Mouse (Mus musculus) MEL (cell line): Measurements from ENCODE around the gene Man2a1. TPM values are rescaled to one million over a fixed set of nuclear protein-coding genes. Genes with fewer than 3 reads are reported as not detected.

Experiments used
- DNase-seq: peaks from one replicate; pipeline ENCODE4 v3.0.0; 2011; ENCODE audit warnings: low read depth, low spot score
- H3K27ac ChIP-seq: 2 replicates; pipeline ENCODE4 v1.5.1; 2012; ENCODE audit warnings: low read depth, mild to moderate bottlenecking, control low read depth, low read length, moderate library complexity; ENCODE audit not compliant: control insufficient read depth
- H3K27me3 ChIP-seq, 2 experiments: fragments of 150-350 bp in 1 of 2; sonication (generic) in 1 of 2; 2 replicates each; pipeline ENCODE4 v1.6.1; 2012; ENCODE audit warnings: low read length in 2 of 2, mild to moderate bottlenecking in 2 of 2, improper control_type of control experiment in 1 of 2, moderate library complexity in 1 of 2; ENCODE audit not compliant: insufficient read depth in 2 of 2, control insufficient read depth in 1 of 2
- H3K36me3 ChIP-seq, 2 experiments: 2 replicates each; pipeline ENCODE4 v1.6.1; 2012 to 2014; ENCODE audit warnings: low read length in 2 of 2, improper control_type of control experiment in 1 of 2, inconsistent platforms in 1 of 2, mild to moderate bottlenecking in 1 of 2; ENCODE audit not compliant: insufficient read depth in 2 of 2, control insufficient read depth in 1 of 2
- H3K4me1 ChIP-seq, 2 experiments: fragments of 150-350 bp in 1 of 2; sonication (generic) in 1 of 2; 2 replicates each; pipeline ENCODE4 v1.6.1; 2012; ENCODE audit warnings: low read length in 2 of 2, improper control_type of control experiment in 1 of 2, mild to moderate bottlenecking in 1 of 2; ENCODE audit not compliant: insufficient read depth in 2 of 2, control insufficient read depth in 1 of 2
- H3K4me3 ChIP-seq, 2 experiments: fragments of 150-350 bp in 1 of 2; sonication (generic) in 1 of 2; 2 replicates each; pipeline ENCODE4 v1.5.1; 2012; ENCODE audit warnings: low read depth in 2 of 2, low read length in 2 of 2, mild to moderate bottlenecking in 2 of 2, moderate library complexity in 2 of 2, control low read depth in 1 of 2, improper control_type of control experiment in 1 of 2; ENCODE audit not compliant: control insufficient read depth in 1 of 2, insufficient read depth in 1 of 2
- H3K79me2 ChIP-seq: 2 replicates; pipeline ENCODE4 v1.6.1; 2012; ENCODE audit warnings: mild to moderate bottlenecking, low read length, moderate library complexity; ENCODE audit not compliant: control insufficient read depth, poor library complexity, insufficient read depth
- H3K9ac ChIP-seq: 2 replicates; pipeline ENCODE4 v1.6.1; 2012; ENCODE audit warnings: low read depth, mild to moderate bottlenecking, control low read depth, low read length, moderate library complexity; ENCODE audit not compliant: control insufficient read depth, poor library complexity, severe bottlenecking
- H3K9me3 ChIP-seq: fragments of 150-350 bp; sonication (generic); replicated peaks from 2 replicates; pipeline ENCODE4 v1.6.1; 2012; ENCODE audit warnings: mild to moderate bottlenecking, low read length, improper control_type of control experiment, moderate library complexity; ENCODE audit not compliant: insufficient read depth
- CTCF ChIP-seq, 3 experiments: IDR thresholded peaks in 2 of 3; conservative IDR thresholded peaks in 1 of 3; 2 replicates each; pipeline ENCODE4 v1.5.1; 2011 to 2012; ENCODE audit warnings: low read length in 3 of 3, low read depth in 2 of 3, mild to moderate bottlenecking in 2 of 3, improper control_type of control experiment in 1 of 3, inconsistent platforms in 1 of 3, mixed read lengths in 1 of 3, moderate library complexity in 1 of 3; ENCODE audit not compliant: control insufficient read depth in 1 of 3, insufficient read depth in 1 of 3, poor library complexity in 1 of 3, severe bottlenecking in 1 of 3
- E2F4 ChIP-seq: IDR thresholded peaks from 2 replicates; pipeline ENCODE4 v1.6.1; 2011; ENCODE audit warnings: low read depth, low read length, improper control_type of control experiment, borderline replicate concordance
- ELF1 ChIP-seq: IDR thresholded peaks from 2 replicates; pipeline ENCODE4 v1.6.1; 2014; ENCODE audit warnings: low read depth, mild to moderate bottlenecking, inconsistent platforms, low read length, improper control_type of control experiment, moderate library complexity
- EP300 ChIP-seq, 2 experiments: IDR thresholded peaks; 2 replicates each; pipeline ENCODE4 v1.6.1; 2011; ENCODE audit warnings: improper control_type of control experiment in 2 of 2, low read length in 2 of 2, low read depth in 1 of 2, mild to moderate bottlenecking in 1 of 2
- GABPA ChIP-seq: IDR thresholded peaks from 2 replicates; pipeline ENCODE4 v1.6.1; 2012; ENCODE audit warnings: low read depth, mild to moderate bottlenecking, inconsistent platforms, low read length, improper control_type of control experiment, moderate library complexity
- GATA1 ChIP-seq: IDR thresholded peaks from 2 replicates; pipeline ENCODE4 v1.6.1; 2011; ENCODE audit warnings: low read depth, low read length, improper control_type of control experiment
- HCFC1 ChIP-seq: IDR thresholded peaks from 2 replicates; pipeline ENCODE4 v1.6.1; 2012; ENCODE audit warnings: low read depth, mild to moderate bottlenecking, inconsistent platforms, low read length, improper control_type of control experiment, moderate library complexity
- JUND ChIP-seq: IDR thresholded peaks from 2 replicates; pipeline ENCODE4 v1.6.1; 2011; ENCODE audit warnings: low read depth, mild to moderate bottlenecking, improper control_type of control experiment, low read length
- KAT2A ChIP-seq: conservative IDR thresholded peaks from 2 replicates; pipeline ENCODE4 v1.6.1; 2012; ENCODE audit warnings: low read depth, low read length, improper control_type of control experiment, inconsistent platforms
- MAX ChIP-seq: IDR thresholded peaks from 2 replicates; pipeline ENCODE4 v1.6.1; 2011; ENCODE audit warnings: low read length, improper control_type of control experiment
- MAZ ChIP-seq: IDR thresholded peaks from 2 replicates; pipeline ENCODE4 v1.6.1; 2012; ENCODE audit warnings: low read depth, mild to moderate bottlenecking, inconsistent platforms, low read length, improper control_type of control experiment
- MEF2A ChIP-seq: IDR thresholded peaks from 2 replicates; pipeline ENCODE4 v1.6.1; 2014; ENCODE audit warnings: low read depth, mild to moderate bottlenecking, inconsistent platforms, low read length, improper control_type of control experiment; ENCODE audit not compliant: poor library complexity, insufficient replicate concordance, severe bottlenecking; ENCODE audit errors: extremely low read depth
- MYB ChIP-seq: IDR thresholded peaks from 2 replicates; pipeline ENCODE4 v1.6.1; 2011; ENCODE audit warnings: mild to moderate bottlenecking, low read depth, low read length, improper control_type of control experiment
- NELFE ChIP-seq: IDR thresholded peaks from 2 replicates; pipeline ENCODE4 v1.6.1; 2011; ENCODE audit warnings: low read depth, low read length, improper control_type of control experiment
- POLR2A ChIP-seq, 2 experiments: IDR thresholded peaks; 2 replicates each; pipeline ENCODE4 v1.6.1; 2011 to 2012; ENCODE audit warnings: low read length in 2 of 2, mild to moderate bottlenecking in 2 of 2, control low read depth in 1 of 2, improper control_type of control experiment in 1 of 2, low read depth in 1 of 2, moderate library complexity in 1 of 2; ENCODE audit not compliant: control insufficient read depth in 1 of 2, insufficient read depth in 1 of 2, poor library complexity in 1 of 2
- POLR2AphosphoS2 ChIP-seq: IDR thresholded peaks from 2 replicates; pipeline ENCODE4 v1.6.1; 2011; ENCODE audit warnings: low read length, improper control_type of control experiment
- POLR2AphosphoS5 ChIP-seq: IDR thresholded peaks from 2 replicates; pipeline ENCODE4 v1.6.1; 2012; ENCODE audit warnings: low read depth, borderline replicate concordance, mild to moderate bottlenecking, inconsistent platforms, low read length, moderate library complexity, mixed read lengths
- RCOR1 ChIP-seq: IDR thresholded peaks from 2 replicates; pipeline ENCODE4 v1.6.1; 2012; ENCODE audit warnings: low read depth, mild to moderate bottlenecking, inconsistent platforms, low read length, improper control_type of control experiment
- SMC3 ChIP-seq: IDR thresholded peaks from 2 replicates; pipeline ENCODE4 v1.6.1; 2011; ENCODE audit warnings: low read depth, low read length, improper control_type of control experiment
- TBP ChIP-seq: IDR thresholded peaks from 2 replicates; pipeline ENCODE4 v1.8.0; 2011; ENCODE audit warnings: low read depth, low read length, improper control_type of control experiment
- TCF12 ChIP-seq: IDR thresholded peaks from 2 replicates; pipeline ENCODE4 v1.6.1; 2014; ENCODE audit warnings: low read depth, mild to moderate bottlenecking, inconsistent platforms, low read length, improper control_type of control experiment, moderate library complexity
- USF2 ChIP-seq, 2 experiments: IDR thresholded peaks; 2 replicates each; pipeline ENCODE4 v1.6.1; 2011 to 2012; ENCODE audit warnings: improper control_type of control experiment in 2 of 2, low read length in 2 of 2, borderline replicate concordance in 1 of 2, inconsistent platforms in 1 of 2, low read depth in 1 of 2, mild to moderate bottlenecking in 1 of 2; ENCODE audit not compliant: insufficient read depth in 1 of 2
- ZC3H11A ChIP-seq: IDR thresholded peaks from 2 replicates; pipeline ENCODE4 v1.6.1; 2012; ENCODE audit warnings: low read depth, mild to moderate bottlenecking, inconsistent platforms, low read length, improper control_type of control experiment
- ZKSCAN1 ChIP-seq: IDR thresholded peaks from 2 replicates; pipeline ENCODE4 v1.6.1; 2012; ENCODE audit warnings: low read depth, mild to moderate bottlenecking, inconsistent platforms, low read length, improper control_type of control experiment, moderate library complexity
- ZMIZ1 ChIP-seq: IDR thresholded peaks from 2 replicates; pipeline ENCODE4 v1.6.1; 2012; ENCODE audit warnings: low read depth, mild to moderate bottlenecking, inconsistent platforms, low read length, improper control_type of control experiment, moderate library complexity
- polyA plus RNA-seq, 2 experiments: library from polyadenylated mRNA; stranded (reverse) in 1 of 2; unstranded in 1 of 2; fragments of >175 nt in 1 of 2; fragments of >200 nt in 1 of 2; gene quantifications; 2 replicates each; pipeline versions ENCODE4 v1.2.1 to v1.2.4; 2012; ENCODE audit warnings: low replicate concordance in 2 of 2, low read depth in 1 of 2; ENCODE audit not compliant: insufficient read length in 2 of 2, insufficient read depth in 1 of 2, missing spikeins in 1 of 2
- total RNA-seq: library from RNA; depleted of rRNA; stranded (reverse); fragments of 300-350 nt; gene quantifications from 2 replicates; pipeline ENCODE4 v1.2.3, GENCODE M21; 2012

The Man2a1 gene
- total and polyA plus RNA-seq, 3 experiments = 8.7 to 27.5 (median 9.1) TPM

DNA sequence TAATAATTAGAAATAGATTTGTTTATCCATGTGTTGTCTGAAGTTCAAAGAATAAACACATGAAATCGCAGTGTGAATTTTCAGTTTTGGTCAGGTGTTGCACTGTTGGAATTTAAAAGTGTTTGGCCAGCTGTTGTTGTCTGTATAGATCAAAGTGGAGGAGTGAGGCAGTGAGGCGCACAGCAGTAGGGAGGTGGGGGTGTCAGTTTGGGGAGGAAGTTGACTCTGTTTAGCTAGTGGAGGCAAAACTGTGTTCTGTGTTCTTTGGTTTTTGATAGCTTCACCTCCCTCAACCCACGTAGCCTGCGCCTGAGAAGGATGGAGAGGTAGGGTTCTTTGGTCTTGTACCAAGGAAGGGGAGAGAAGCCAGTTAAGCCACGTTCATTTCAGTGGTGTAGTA is 28.3 kb downstream of the Man2a1 start:
- Histone ChIP-seq H3K9me3 (no peaks in the 10 kb centered on the region), H3K4me1 (no peaks in the 10 kb centered on the region), H3K4me3 (no peak overlapping the region), H3K79me2 (no peaks in the 10 kb centered on the region), H3K27ac (no peak overlapping the region), H3K9ac (no peak overlapping the region), H3K36me3 (peaks cover 0 to 9% of the 10 kb centered on the region in 2 experiments; a peak in 2 of 4 replicates), H3K27me3 (no peaks in the 10 kb centered on the region)
- DNase-seq = no peak
- no peak for TF ChIP-seq GATA1
- TF ChIP-seq JUND = no peak
- no peak for TF ChIP-seq POLR2AphosphoS2
- no peak for TF ChIP-seq POLR2A (IDR thresholded peaks at IDR 0.05; ENCODE audit: control insufficient read depth in 1 of 2, insufficient read depth in 1 of 2, low read depth in 1 of 2, low read length in 2 of 2, poor library complexity in 1 of 2)
- no peak for TF ChIP-seq CTCF (IDR thresholded peaks at IDR 0.05 in 2 of 3, conservative IDR thresholded peaks at IDR 0.05 in 1 of 3; ENCODE audit: control insufficient read depth in 1 of 3, insufficient read depth in 1 of 3, low read depth in 2 of 3, low read length in 3 of 3, poor library complexity in 1 of 3, severe bottlenecking in 1 of 3)
- TF ChIP-seq E2F4 = no peak
- no peak for TF ChIP-seq RCOR1
- no peak for TF ChIP-seq KAT2A
- no peak for TF ChIP-seq TBP
- TF ChIP-seq SMC3 = no peak
- no peak for TF ChIP-seq POLR2AphosphoS5

DNA sequence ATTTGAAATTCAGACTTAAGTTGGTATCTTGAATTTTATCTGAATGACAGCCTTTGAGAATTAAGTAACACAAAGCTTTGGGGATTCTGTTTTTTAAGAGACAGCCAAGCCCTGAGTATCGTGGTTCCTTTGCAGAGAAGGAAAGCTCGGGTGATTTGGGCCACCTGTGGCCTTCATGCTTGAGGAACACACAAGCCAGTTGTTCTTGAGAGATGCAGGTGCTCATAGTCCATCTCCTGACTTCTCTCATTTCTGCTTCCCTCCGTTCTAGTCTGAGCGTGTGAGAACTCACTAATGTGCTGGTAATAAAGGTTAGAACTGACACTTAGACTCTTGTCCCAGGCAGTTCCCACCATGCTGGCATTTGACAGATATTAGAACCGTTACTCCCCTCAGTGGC is 28.9 kb downstream of the Man2a1 start:
- no peaks in the 10 kb centered on the region for H3K27me3 ChIP-seq
- no peak overlapping the region for H3K4me3 ChIP-seq
- TF ChIP-seq NELFE (no peak), SMC3 (no peak), GATA1 (no peak), CTCF (IDR thresholded peaks at IDR 0.05 in 2 of 3, conservative IDR thresholded peaks at IDR 0.05 in 1 of 3; ENCODE audit: control insufficient read depth in 1 of 3, insufficient read depth in 1 of 3, low read depth in 2 of 3, low read length in 3 of 3, poor library complexity in 1 of 3, severe bottlenecking in 1 of 3) (no peak), ZC3H11A (no peak), MEF2A (no peak), ELF1 (no peak), ZKSCAN1 (no peak), MYB (no peak), ZMIZ1 (no peak), HCFC1 (no peak), MAX (no peak), TCF12 (no peak), GABPA (no peak), POLR2AphosphoS5 (no peak), JUND (no peak), USF2 (IDR thresholded peaks at IDR 0.05; ENCODE audit: borderline replicate concordance in 1 of 2, insufficient read depth in 1 of 2, low read depth in 1 of 2, low read length in 2 of 2) (no peak), KAT2A (no peak), EP300 (IDR thresholded peaks at IDR 0.05; ENCODE audit: low read depth in 1 of 2, low read length in 2 of 2) (no peak), MAZ (no peak)
- H3K9me3 ChIP-seq = no peaks in the 10 kb centered on the region
- H3K9ac ChIP-seq = no peak overlapping the region
- peaks cover 0 to 9% of the 10 kb centered on the region in 2 experiments; a peak in 2 of 4 replicates for H3K36me3 ChIP-seq
- H3K4me1 ChIP-seq = no peaks in the 10 kb centered on the region
- no peaks in the 10 kb centered on the region for H3K79me2 ChIP-seq
- no peak for DNase-seq
- H3K27ac ChIP-seq = no peak overlapping the region
